Mouse (Mus musculus): ENCODE results near the gene Srp68.

Gene Srp68

GRCm38 (mm10) chr11:116274045-116274666, at the start of gene Srp68:
Gene Srp68 (minus strand): TSS chr11:116274217.
- DNase-seq = peak; percentile 91

GRCm38 (mm10) chr11:116318719-116319659, 45.0 kb upstream of the Srp68 start:
- peak; percentile 88 for DNase-seq

- DNase-seq = no peak
Measured at GRCm38 (mm10) chr11:116312359-116312758, 38.3 kb upstream of the Srp68 start.

GRCm38 (mm10) chr11:116311169-116311568, 37.2 kb upstream of the Srp68 start:
- DNase-seq = no peak

DNA sequence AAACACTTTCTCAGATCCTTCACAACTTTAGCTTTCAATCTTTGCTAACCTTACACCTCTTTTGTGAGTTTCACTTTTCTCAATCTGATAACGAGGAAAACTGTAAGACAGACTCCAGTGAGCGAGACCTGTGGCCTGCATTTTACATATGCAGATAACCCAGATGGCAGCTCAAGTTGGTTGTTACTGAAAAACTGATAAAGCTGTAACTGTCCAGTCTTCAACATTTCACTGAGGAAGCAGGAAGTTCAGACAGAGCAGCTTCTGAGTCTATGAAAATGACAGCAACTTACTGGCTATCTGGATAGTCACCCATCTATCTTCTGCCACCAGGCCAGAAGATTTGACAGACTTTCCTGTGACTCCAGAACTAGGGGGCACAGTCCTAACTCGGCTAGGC, 35.6 kb upstream of the Srp68 start:
- no peak for DNase-seq

DNA sequence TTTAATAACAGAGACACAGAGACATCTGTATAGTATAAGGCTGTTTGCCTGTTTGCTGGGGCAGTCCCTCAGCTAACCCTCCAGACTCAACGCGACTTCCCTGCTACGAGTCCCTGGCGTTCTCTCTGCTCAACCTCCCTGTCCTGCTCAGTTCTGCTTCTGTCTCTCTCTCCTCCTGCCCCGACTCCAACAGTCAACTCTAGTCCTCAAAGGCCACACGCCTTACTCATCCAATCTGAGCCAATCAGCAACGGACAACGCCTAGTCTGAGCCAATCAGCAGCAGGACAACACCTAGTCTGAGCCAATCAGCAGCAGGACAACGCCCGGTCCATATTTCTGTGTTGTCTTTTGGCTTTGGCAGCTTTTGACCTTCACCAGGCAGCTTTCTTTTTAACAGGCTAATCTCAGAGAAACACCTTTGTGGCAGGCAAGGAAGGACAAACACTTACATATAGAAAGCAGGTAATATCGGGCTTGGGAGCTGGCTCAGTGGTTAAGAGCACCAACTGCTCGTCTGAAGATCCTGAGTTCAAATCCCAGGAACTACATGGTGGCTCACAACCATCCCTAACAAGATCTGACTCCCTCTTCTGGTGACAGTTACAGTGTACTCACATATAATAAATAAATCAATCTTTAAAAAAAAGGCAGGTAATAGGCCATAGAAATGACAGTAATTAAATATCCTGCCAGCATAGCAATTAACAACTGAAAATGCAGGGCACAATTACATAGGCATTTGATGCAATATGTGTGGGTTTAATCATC, 33.9 kb upstream of the Srp68 start:
- peak; percentile 82 for DNase-seq

- DNase-seq = no peak
Measured at GRCm38 (mm10) chr11:116307019-116307725, 33.2 kb upstream of the Srp68 start, which contains the start of gene Exoc7. Gene Exoc7 (minus strand): TSS chr11:116307233.

GRCm38 (mm10) chr11:116306126-116306982, 32.3 kb upstream of the Srp68 start:
- DNase-seq = peak; percentile 97

DNA sequence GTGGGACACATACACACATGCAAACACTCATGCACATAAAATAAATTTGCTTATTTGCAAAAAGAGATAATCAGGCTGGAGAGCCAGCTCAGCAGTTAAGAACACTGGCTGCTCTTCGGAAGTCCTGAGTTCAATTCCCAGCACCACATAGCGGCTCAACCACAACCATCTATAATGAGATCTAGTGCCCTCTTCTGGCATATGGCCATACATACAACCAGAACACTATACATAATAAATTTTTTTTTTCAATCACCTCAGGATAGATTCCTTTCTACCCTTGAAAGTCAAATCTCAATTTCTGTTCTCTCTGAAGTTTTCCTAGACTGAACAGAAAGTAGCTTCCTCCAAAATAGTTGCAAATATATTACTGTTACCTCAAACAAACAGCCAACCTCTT, 31.4 kb upstream of the Srp68 start:
- no peak for DNase-seq

DNA sequence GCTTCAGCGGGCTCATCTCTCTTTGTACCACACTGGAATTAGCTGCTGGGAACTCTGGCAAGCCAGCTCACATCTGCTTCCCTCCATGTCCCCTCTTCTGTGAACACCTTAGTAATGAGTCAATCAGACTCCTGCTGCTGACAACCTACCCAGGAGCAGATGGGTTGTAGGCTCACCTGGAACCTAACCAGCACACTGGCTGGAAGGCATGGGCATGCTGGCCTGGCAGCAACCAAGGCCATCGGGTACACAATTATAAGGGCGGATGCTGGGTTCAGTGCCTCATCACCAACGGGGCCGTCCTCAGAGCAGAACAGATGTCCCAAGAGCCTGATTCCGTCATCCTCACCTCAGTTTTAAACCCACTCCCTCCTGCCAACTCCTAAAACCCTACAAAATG, 24.6 kb upstream of the Srp68 start:
- DNase-seq = no peak

GRCm38 (mm10) chr11:116298221-116298620, 24.2 kb upstream of the Srp68 start:
- no peak for DNase-seq

DNA sequence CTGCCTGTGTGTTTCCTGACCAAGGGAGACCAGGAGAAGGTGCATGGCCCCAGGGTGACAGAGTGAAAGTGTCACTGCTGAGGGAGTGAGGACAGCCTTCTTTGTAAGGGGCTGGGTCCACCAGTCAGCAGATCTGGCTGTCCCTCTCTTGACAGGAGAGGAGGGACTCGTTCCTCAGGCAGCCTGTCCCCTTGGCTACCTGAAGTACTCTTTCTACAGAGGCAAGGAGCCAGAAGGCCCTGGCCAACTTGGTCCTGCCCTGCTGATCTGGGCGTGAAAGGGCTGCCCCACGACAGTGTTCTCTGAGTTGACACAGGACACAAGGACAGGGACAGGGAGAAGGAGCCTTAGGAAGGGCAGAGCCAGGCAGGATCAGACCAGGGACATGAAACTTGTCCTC, 23.0 kb upstream of the Srp68 start:
- DNase-seq = no peak

DNA sequence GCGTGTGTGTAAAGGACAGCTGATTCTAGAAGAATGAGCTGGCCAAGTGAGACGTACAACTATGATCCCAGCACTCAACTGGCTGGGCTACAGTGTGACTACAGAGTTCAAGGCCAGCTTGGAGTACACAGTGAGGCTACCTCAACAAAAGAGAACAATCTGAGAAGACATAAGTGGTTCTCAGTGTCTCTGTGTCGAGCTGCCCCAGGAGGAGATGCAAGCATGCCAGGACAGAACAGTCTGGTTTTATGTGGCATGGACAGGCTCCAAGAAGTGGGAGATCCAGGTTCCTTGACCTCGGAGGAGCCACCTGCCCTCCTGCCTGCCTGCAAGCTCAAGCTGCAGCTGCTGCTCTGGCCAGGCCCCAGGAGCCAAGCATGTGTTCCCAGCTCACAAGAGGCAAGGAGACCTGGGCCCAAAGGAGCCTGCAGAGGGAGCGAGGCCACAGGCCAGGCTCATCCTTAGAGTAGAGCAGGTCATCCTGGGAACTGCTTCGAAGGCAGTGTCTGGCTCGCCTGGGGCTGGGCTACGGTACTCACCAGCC, 22.2 kb upstream of the Srp68 start:
- no peak for DNase-seq

GRCm38 (mm10) chr11:116294319-116294718, 20.3 kb upstream of the Srp68 start:
- DNase-seq = peak; percentile 61

DNA sequence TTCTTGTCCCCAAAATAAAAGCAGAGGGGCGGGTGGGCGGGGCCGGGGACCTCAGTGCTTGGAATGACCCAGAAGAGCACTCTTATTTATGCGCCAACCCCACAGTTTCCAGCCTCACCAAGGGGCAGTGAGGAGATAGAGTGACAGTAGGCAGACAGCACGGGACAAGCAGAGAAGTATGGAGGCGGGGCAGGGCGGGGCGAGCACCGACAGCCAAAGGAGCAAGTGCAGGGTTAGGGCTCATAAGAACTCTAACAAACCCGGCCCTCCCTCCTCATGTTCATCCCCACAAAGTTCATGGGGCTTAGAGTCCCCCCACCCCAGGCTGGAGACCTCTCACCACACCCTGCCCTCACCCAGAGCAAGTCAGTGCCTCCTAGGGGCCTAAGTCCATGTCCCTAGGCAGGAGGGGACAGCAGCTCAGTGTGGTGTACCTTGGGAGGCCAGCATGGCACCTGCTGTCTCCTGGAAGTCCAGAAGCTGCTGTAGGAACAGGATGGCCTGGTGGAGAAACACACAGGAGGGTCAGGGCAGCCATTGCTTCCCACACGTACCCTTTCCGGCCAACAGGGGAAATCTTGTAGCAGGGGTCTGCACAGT, 19.6 kb upstream of the Srp68 start:
- DNase-seq = no peak

DNA sequence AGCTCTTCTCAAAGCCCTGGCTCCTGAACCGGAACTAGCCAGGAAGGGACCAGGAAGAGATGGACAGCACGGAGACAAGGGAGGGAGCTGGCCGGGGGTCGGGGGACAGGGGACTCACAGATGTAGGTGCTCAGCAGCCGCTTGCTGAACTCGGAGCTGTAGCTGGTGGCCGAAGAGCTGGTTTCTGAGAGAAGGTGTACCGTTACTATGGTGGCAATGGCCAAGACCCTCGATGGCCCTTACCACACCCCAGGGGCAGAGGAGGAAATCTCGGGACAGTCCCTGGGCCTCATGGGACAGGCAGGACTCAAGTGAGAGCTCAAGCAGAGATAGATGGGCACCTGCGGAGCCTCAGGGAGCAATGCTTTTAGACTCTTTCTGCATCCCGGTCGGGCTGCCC, 18.4 kb upstream of the Srp68 start:
- DNase-seq = no peak

GRCm38 (mm10) chr11:116290556-116290955, 16.5 kb upstream of the Srp68 start:
- no peak for DNase-seq

DNA sequence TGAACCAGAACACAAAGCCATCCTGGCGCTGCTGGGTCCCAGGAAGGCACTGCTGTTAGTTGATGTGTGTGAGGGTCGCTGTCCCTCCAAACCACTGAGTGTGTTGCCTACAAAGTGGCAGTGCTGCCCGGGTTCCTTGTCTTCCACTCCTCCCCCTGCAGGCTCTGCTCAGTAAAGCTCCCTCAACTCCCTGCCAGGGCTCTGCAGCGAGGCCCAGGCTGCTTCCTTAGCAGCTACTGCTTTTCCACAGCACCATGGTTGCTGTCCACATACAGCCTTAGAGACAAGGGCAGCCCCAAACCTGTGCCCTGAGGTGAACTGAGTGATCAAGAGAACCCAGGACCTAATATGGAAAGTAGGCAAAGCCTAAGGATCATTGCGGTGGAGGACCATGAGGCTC, 13.3 kb upstream of the Srp68 start:
- no peak for DNase-seq

DNA sequence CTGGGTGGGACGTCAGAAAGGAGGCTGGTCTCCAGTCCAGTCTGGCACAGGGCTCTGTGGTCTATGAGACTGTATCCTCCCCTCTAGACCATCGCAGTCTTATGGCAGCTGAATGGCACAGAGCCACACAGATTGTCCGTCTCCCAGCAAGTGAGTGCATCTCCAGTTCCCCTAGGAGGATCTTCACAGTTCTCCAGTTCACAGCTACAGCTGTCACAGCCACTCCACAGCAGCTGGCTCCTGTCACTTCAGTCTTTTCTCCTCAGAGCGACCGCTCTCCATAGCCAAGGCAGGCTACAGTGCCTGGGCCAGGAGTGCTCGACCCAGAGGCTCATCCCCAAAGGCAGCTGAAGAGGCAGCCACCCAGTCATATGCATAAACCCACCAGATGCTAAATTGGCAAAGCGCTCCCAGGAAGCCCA, 11.8 kb upstream of the Srp68 start:
- DNase-seq = no peak

- no peak for DNase-seq
Measured at GRCm38 (mm10) chr11:116283982-116284381, 10.0 kb upstream of the Srp68 start.

Measured in liver (tissue).